Mouse (Mus musculus): ENCODE data around the gene Wap.

- no peak for TF ChIP-seq CTCF (IDR thresholded peaks at IDR 0.05; ENCODE audit: insufficient read depth, low read length)
- no peak for TF ChIP-seq POLR2A (IDR thresholded peaks at IDR 0.05; ENCODE audit: borderline replicate concordance, extremely low read depth, low read depth, low read length)
These were observed at the start of gene Wap for GRCm38 (mm10) chr11:6638537-6638936.
